ENCODE assay signal across 8 mouse cellular contexts in genomic region chr14:105177238-105177693, GRCm38 (mm10). TPM values are rescaled to one million over a fixed set of nuclear protein-coding genes. Genes with fewer than 3 reads are reported as not detected.
A peak's percentile ranks its signal among the peaks of the same experiment; 100 is the strongest.
DNase-seq lines count a peak whose midpoint lies in the region; ATAC-seq and TF ChIP-seq lines count a peak whose summit lies in the region.

TSS of gene Rbm26 (minus strand) at chr14:105177327.

- peaks cover 3 to 5% of the 10 kb centered on the region in 2 experiments; a peak in 2 of 4 replicates for H3K4me1 ChIP-seq in ES-E14 (ENCODE audit: control insufficient read depth in 2 of 2, insufficient read depth in 2 of 2, low read length in 2 of 2, poor library complexity in 1 of 2)
- peaks cover 31% of the 10 kb centered on the region for H3K4me1 ChIP-seq in forebrain, embryonic 15.5 days
- peaks cover 20% of the 10 kb centered on the region for H3K4me1 ChIP-seq in lung, adult 2 months (ENCODE audit: control insufficient read depth, insufficient read depth, low read length)

- peak; percentile 90; the same call in 1 of the 2 replicates for TF ChIP-seq POLR2A in lung, adult 2 months (IDR thresholded peaks at IDR 0.05; ENCODE audit: borderline replicate concordance, extremely low read depth, low read depth, low read length)

- peak within 1 kb of the TSS; percentile 69 for H3K4me2 ChIP-seq in forebrain, embryonic 15.5 days (replicated peaks)

- H3K4me3 ChIP-seq in ES-E14 (ENCODE audit: insufficient read depth in 1 of 2, low read depth in 1 of 2, low read length in 2 of 2, poor library complexity in 1 of 2, severe bottlenecking in 1 of 2) = peak within 1 kb of the TSS; percentile 90 to 94
- peak within 1 kb of the TSS; percentile 85 for H3K4me3 ChIP-seq in forebrain, embryonic 15.5 days
- peak within 1 kb of the TSS; percentile 94 for H3K4me3 ChIP-seq in lung, adult 2 months (replicated peaks; ENCODE audit: extremely low read depth, low read depth, low read length)

- ATAC-seq in forebrain, embryonic 15.5 days (replicated peaks) = peak; percentile 97
- peak; percentile 96 for ATAC-seq in neutrophil, adult 5-6 weeks (ENCODE audit: extremely low read depth, insufficient number of reproducible peaks, low FRiP score, poor library complexity, severe bottlenecking)

- peak within 1 kb of the TSS; percentile 98 for H3K9ac ChIP-seq in ES-E14 (ENCODE audit: insufficient read depth, low read depth, low read length, poor library complexity, severe bottlenecking)
- peak within 1 kb of the TSS; percentile 93 for H3K9ac ChIP-seq in forebrain, embryonic 15.5 days (replicated peaks)

- H3K9me3 ChIP-seq in ES-E14 (ENCODE audit: control insufficient read depth, insufficient read depth, low read depth, low read length) = no peaks in the 10 kb centered on the region
- no peaks in the 10 kb centered on the region for H3K9me3 ChIP-seq in forebrain, embryonic 15.5 days

- WGBS in forebrain, embryonic 15.5 days = 1% methylated on average over 28 of the region's 28 CpGs
- WGBS in lung, adult 2 months = under 1% methylated on average over 28 of the region's 28 CpGs

- TF ChIP-seq CTCF in lung, adult 2 months (IDR thresholded peaks at IDR 0.05; ENCODE audit: insufficient read depth, low read length) = no peak

- H3K27me3 ChIP-seq in forebrain, embryonic 15.5 days = no peaks in the 10 kb centered on the region

- intact Hi-C loops in heart, postnatal 25 days (cut with DNase I) = loop anchor here (2.0 to 10.0 kb wide), 2 partner anchors 84 to 718 kb away; partner anchors contain the start of gene Spry2

- peak within 1 kb of the TSS; percentile 86 for H3K27ac ChIP-seq in ES-E14 (ENCODE audit: insufficient read depth, low read depth, low read length, poor library complexity, severe bottlenecking)
- peak within 1 kb of the TSS; percentile 95 for H3K27ac ChIP-seq in forebrain, embryonic 15.5 days (replicated peaks)

- no peaks in the 10 kb centered on the region for H3K36me3 ChIP-seq in ES-E14 (ENCODE audit: control insufficient read depth, insufficient read depth, low read length, poor library complexity, severe bottlenecking)
- no peaks in the 10 kb centered on the region for H3K36me3 ChIP-seq in forebrain, embryonic 15.5 days

- peak; percentile 94 for DNase-seq in ES-E14 (ENCODE audit: low read depth, low spot score)
- DNase-seq in cerebellum, adult 11-12 months = peak; percentile 94
- DNase-seq in heart, postnatal 25 days (ENCODE audit: low spot score) = peak; percentile 93
- DNase-seq in layer of hippocampus, adult 18-20 months (ENCODE audit: low spot score in 2 of 2) = peak; percentile 94 to 97
- DNase-seq in lung, adult 2 months = peak; percentile 98
- DNase-seq in thymus, adult 18-20 months = peak; percentile 88 to 93

- in situ Hi-C loops in ES-E14 (cut with MboI; ENCODE audit: low sequenced_read_pairs in 2 of 2, unreplicated experiment in 2 of 2) = no loop called here

TF ChIP-seq in ES-E14, 5 proteins besides CTCF, POLR2A, EP300 and RAD21:
- TF ChIP-seq CHD2 (IDR thresholded peaks at IDR 0.05; ENCODE audit: low read depth, low read length) (peak; percentile 99), HCFC1 (IDR thresholded peaks at IDR 0.05; ENCODE audit: borderline replicate concordance, insufficient read depth, low read length) (peak; percentile 72), ZNF384 (IDR thresholded peaks at IDR 0.05; ENCODE audit: low read depth, low read length) (no peak)
TF ChIP-seq in ES-E14: peak in this region for 2.

RNA-seq across cellular contexts. Expression of gene Rbm26, which starts in this region (rescaled TPM):
- 43.6 and 62.8 TPM in 2 replicates for total RNA-seq in ES-E14 (2012; rRNA removed)
- polyA plus RNA-seq in forebrain, embryonic 15.5 days (2015; fragmentation: Nextera tagmentation; extraction: Ambion mirVana) = 33.9 and 37.5 TPM in 2 replicates
- total RNA-seq in heart, postnatal 25 days (2021) = 10 to 100 TPM; 21.4 to 21.6 TPM
- total RNA-seq in layer of hippocampus, adult 18-20 months (2021) = 10 to 100 TPM; 58.5 to 58.7 TPM
- 9.2 and 12.2 TPM in 2 replicates for polyA plus RNA-seq in lung, adult 2 months (2012; rRNA removed)
- 90.7 and 97.4 TPM in 2 replicates for total RNA-seq in neutrophil, adult 5-6 weeks (2017)

Comparison
In these comparisons a context has a peak if more than half of its experiments do, and no peak if none do; other contexts are left out.
1. Peak in every context shown above with its lines: DNase-seq, ATAC-seq, H3K4me3 ChIP-seq and H3K27ac ChIP-seq.